Mouse (Mus musculus): Measurements from ENCODE around the gene Nckipsd. TPM values are rescaled to one million over a fixed set of nuclear protein-coding genes. Genes with fewer than 3 reads are reported as not detected.

Nckipsd gene
- total RNA-seq (2012; rRNA removed): 17.4 and 20.2 TPM in 2 replicates

- Histone ChIP-seq H3K9ac (ENCODE audit: insufficient read depth, low read depth, low read length, poor library complexity, severe bottlenecking) (peak within 1 kb of the TSS; percentile 93), H3K4me1 (ENCODE audit: control insufficient read depth in 2 of 2, insufficient read depth in 2 of 2, low read length in 2 of 2, poor library complexity in 1 of 2) (peaks cover 0 to 5% of the 10 kb centered on the region in 2 experiments; a peak in 1 of 4 replicates), H3K4me3 (ENCODE audit: insufficient read depth in 1 of 2, low read depth in 1 of 2, low read length in 2 of 2, poor library complexity in 1 of 2, severe bottlenecking in 1 of 2) (peak within 1 kb of the TSS; percentile 70 to 94), H3K9me3 (ENCODE audit: control insufficient read depth, insufficient read depth, low read depth, low read length) (no peaks in the 10 kb centered on the region), H3K27ac (ENCODE audit: insufficient read depth, low read depth, low read length, poor library complexity, severe bottlenecking) (no peak within 1 kb of the TSS), H3K36me3 (ENCODE audit: control insufficient read depth, insufficient read depth, low read length, poor library complexity, severe bottlenecking) (peaks cover 17% of the 10 kb centered on the region)
- peak; percentile 81 for DNase-seq (ENCODE audit: low read depth, low spot score)
- in situ Hi-C loops (cut with MboI; ENCODE audit: low sequenced_read_pairs in 2 of 2, unreplicated experiment in 2 of 2): no loop called here
- peak; percentile 44; the same call in 1 of the 2 replicates for TF ChIP-seq ZC3H11A (IDR thresholded peaks at IDR 0.05; ENCODE audit: borderline replicate concordance, low read depth, low read length)
- TF ChIP-seq HCFC1 (IDR thresholded peaks at IDR 0.05; ENCODE audit: borderline replicate concordance, insufficient read depth, low read length): peak; percentile 70; the same call in 1 of the 2 replicates
- TF ChIP-seq ZNF384 (IDR thresholded peaks at IDR 0.05; ENCODE audit: low read depth, low read length): no peak
- TF ChIP-seq MAFK (IDR thresholded peaks at IDR 0.05; ENCODE audit: insufficient read depth, low read depth, low read length): no peak
- no peak for TF ChIP-seq CHD2 (IDR thresholded peaks at IDR 0.05; ENCODE audit: low read depth, low read length)
These were observed at the start of gene Nckipsd for GRCm38 (mm10) chr9:108808163-108808665. Nckipsd (plus strand) TSS chr9:108808368.

GRCm38 (mm10) chr9:108759121-108759520 is 49.0 kb upstream of the Nckipsd start:
- peak; percentile 19 for DNase-seq (ENCODE audit: low read depth, low spot score)
- Histone ChIP-seq H3K4me3 (ENCODE audit: insufficient read depth in 1 of 2, low read depth in 1 of 2, low read length in 2 of 2, poor library complexity in 1 of 2, severe bottlenecking in 1 of 2) (peak overlapping the region; percentile 4 to 50; a peak in 3 of 4 replicates), H3K9me3 (ENCODE audit: control insufficient read depth, insufficient read depth, low read depth, low read length) (no peaks in the 10 kb centered on the region), H3K4me1 (ENCODE audit: control insufficient read depth in 2 of 2, insufficient read depth in 2 of 2, low read length in 2 of 2, poor library complexity in 1 of 2) (peaks cover 0 to 7% of the 10 kb centered on the region in 2 experiments; a peak in 2 of 4 replicates), H3K36me3 (ENCODE audit: control insufficient read depth, insufficient read depth, low read length, poor library complexity, severe bottlenecking) (no peaks in the 10 kb centered on the region), H3K9ac (ENCODE audit: insufficient read depth, low read depth, low read length, poor library complexity, severe bottlenecking) (peak overlapping the region; percentile 29; the same call in 1 of the 2 replicates), H3K27ac (ENCODE audit: insufficient read depth, low read depth, low read length, poor library complexity, severe bottlenecking) (no peak overlapping the region)
- in situ Hi-C loops (cut with MboI; ENCODE audit: low sequenced_read_pairs in 2 of 2, unreplicated experiment in 2 of 2): no loop called here
- TF ChIP-seq MAFK (IDR thresholded peaks at IDR 0.05; ENCODE audit: insufficient read depth, low read depth, low read length): no peak

- H3K9me3 ChIP-seq (ENCODE audit: control insufficient read depth, insufficient read depth, low read depth, low read length): no peaks in the 10 kb centered on the region
- TF ChIP-seq CHD2 (IDR thresholded peaks at IDR 0.05; ENCODE audit: low read depth, low read length): no peak
- peak; percentile 40; the same call in 1 of the 2 replicates for TF ChIP-seq ZC3H11A (IDR thresholded peaks at IDR 0.05; ENCODE audit: borderline replicate concordance, low read depth, low read length)
- no peak for TF ChIP-seq HCFC1 (IDR thresholded peaks at IDR 0.05; ENCODE audit: borderline replicate concordance, insufficient read depth, low read length)
- H3K4me1 ChIP-seq (ENCODE audit: control insufficient read depth in 2 of 2, insufficient read depth in 2 of 2, low read length in 2 of 2, poor library complexity in 1 of 2): peaks cover 0 to 4% of the 10 kb centered on the region in 2 experiments; a peak in 1 of 4 replicates
- peak overlapping the region in 1 of 2 experiments; percentile 50; a peak in 1 of 4 replicates for H3K4me3 ChIP-seq (ENCODE audit: insufficient read depth in 1 of 2, low read depth in 1 of 2, low read length in 2 of 2, poor library complexity in 1 of 2, severe bottlenecking in 1 of 2)
- DNase-seq (ENCODE audit: low read depth, low spot score): peak; percentile 97
- H3K36me3 ChIP-seq (ENCODE audit: control insufficient read depth, insufficient read depth, low read length, poor library complexity, severe bottlenecking): no peaks in the 10 kb centered on the region
- H3K27ac ChIP-seq (ENCODE audit: insufficient read depth, low read depth, low read length, poor library complexity, severe bottlenecking): no peak overlapping the region
- in situ Hi-C loops (cut with MboI; ENCODE audit: low sequenced_read_pairs in 2 of 2, unreplicated experiment in 2 of 2): no loop called here
- no peak overlapping the region for H3K9ac ChIP-seq (ENCODE audit: insufficient read depth, low read depth, low read length, poor library complexity, severe bottlenecking)
These were observed 48.4 kb upstream of the Nckipsd start for GRCm38 (mm10) chr9:108759805-108760204.

- TF ChIP-seq ZC3H11A (IDR thresholded peaks at IDR 0.05; ENCODE audit: borderline replicate concordance, low read depth, low read length): no peak
- no peak for TF ChIP-seq ZNF384 (IDR thresholded peaks at IDR 0.05; ENCODE audit: low read depth, low read length)
- TF ChIP-seq CHD2 (IDR thresholded peaks at IDR 0.05; ENCODE audit: low read depth, low read length): no peak
- no peak for TF ChIP-seq HCFC1 (IDR thresholded peaks at IDR 0.05; ENCODE audit: borderline replicate concordance, insufficient read depth, low read length)
- TF ChIP-seq MAFK (IDR thresholded peaks at IDR 0.05; ENCODE audit: insufficient read depth, low read depth, low read length): no peak
- DNase-seq (ENCODE audit: low read depth, low spot score): no peak
These were observed 46.6 kb upstream of the Nckipsd start for GRCm38 (mm10) chr9:108761561-108761960.

GRCm38 (mm10) chr9:108764971-108765370 is 43.2 kb upstream of the Nckipsd start:
- H3K36me3 ChIP-seq (ENCODE audit: control insufficient read depth, insufficient read depth, low read length, poor library complexity, severe bottlenecking): no peaks in the 10 kb centered on the region
- in situ Hi-C loops (cut with MboI; ENCODE audit: low sequenced_read_pairs in 2 of 2, unreplicated experiment in 2 of 2): no loop called here
- no peaks in the 10 kb centered on the region for H3K4me1 ChIP-seq (ENCODE audit: control insufficient read depth in 2 of 2, insufficient read depth in 2 of 2, low read length in 2 of 2, poor library complexity in 1 of 2)
- no peak overlapping the region for H3K4me3 ChIP-seq (ENCODE audit: insufficient read depth in 1 of 2, low read depth in 1 of 2, low read length in 2 of 2, poor library complexity in 1 of 2, severe bottlenecking in 1 of 2)
- no peak overlapping the region for H3K27ac ChIP-seq (ENCODE audit: insufficient read depth, low read depth, low read length, poor library complexity, severe bottlenecking)
- no peak for DNase-seq (ENCODE audit: low read depth, low spot score)
- no peaks in the 10 kb centered on the region for H3K9me3 ChIP-seq (ENCODE audit: control insufficient read depth, insufficient read depth, low read depth, low read length)
- H3K9ac ChIP-seq (ENCODE audit: insufficient read depth, low read depth, low read length, poor library complexity, severe bottlenecking): no peak overlapping the region
- TF ChIP-seq CHD2 (IDR thresholded peaks at IDR 0.05; ENCODE audit: low read depth, low read length) (no peak), HCFC1 (IDR thresholded peaks at IDR 0.05; ENCODE audit: borderline replicate concordance, insufficient read depth, low read length) (no peak), ZC3H11A (IDR thresholded peaks at IDR 0.05; ENCODE audit: borderline replicate concordance, low read depth, low read length) (no peak), ZNF384 (IDR thresholded peaks at IDR 0.05; ENCODE audit: low read depth, low read length) (no peak), MAFK (IDR thresholded peaks at IDR 0.05; ENCODE audit: insufficient read depth, low read depth, low read length) (no peak)

More at GRCm38 (mm10) chr9:108761561-108761960, 46.6 kb upstream of the Nckipsd start:
- in situ Hi-C loops (cut with MboI; ENCODE audit: low sequenced_read_pairs in 2 of 2, unreplicated experiment in 2 of 2): no loop called here
- H3K9me3 ChIP-seq (ENCODE audit: control insufficient read depth, insufficient read depth, low read depth, low read length): no peaks in the 10 kb centered on the region
- no peaks in the 10 kb centered on the region for H3K36me3 ChIP-seq (ENCODE audit: control insufficient read depth, insufficient read depth, low read length, poor library complexity, severe bottlenecking)
- no peaks in the 10 kb centered on the region; a peak in 1 of 4 replicates for H3K4me1 ChIP-seq (ENCODE audit: control insufficient read depth in 2 of 2, insufficient read depth in 2 of 2, low read length in 2 of 2, poor library complexity in 1 of 2)
- H3K9ac ChIP-seq (ENCODE audit: insufficient read depth, low read depth, low read length, poor library complexity, severe bottlenecking): no peak overlapping the region
- H3K27ac ChIP-seq (ENCODE audit: insufficient read depth, low read depth, low read length, poor library complexity, severe bottlenecking): no peak overlapping the region
- no peak overlapping the region for H3K4me3 ChIP-seq (ENCODE audit: insufficient read depth in 1 of 2, low read depth in 1 of 2, low read length in 2 of 2, poor library complexity in 1 of 2, severe bottlenecking in 1 of 2)
